Mouse (Mus musculus): Measurements from ENCODE around the gene Cdhr3. TPM values are rescaled to one million over a fixed set of nuclear protein-coding genes. Genes with fewer than 3 reads are reported as not detected.

Cdhr3 gene
- polyA plus RNA-seq, 1 experiment from 2014 or later = not detected

DNA sequence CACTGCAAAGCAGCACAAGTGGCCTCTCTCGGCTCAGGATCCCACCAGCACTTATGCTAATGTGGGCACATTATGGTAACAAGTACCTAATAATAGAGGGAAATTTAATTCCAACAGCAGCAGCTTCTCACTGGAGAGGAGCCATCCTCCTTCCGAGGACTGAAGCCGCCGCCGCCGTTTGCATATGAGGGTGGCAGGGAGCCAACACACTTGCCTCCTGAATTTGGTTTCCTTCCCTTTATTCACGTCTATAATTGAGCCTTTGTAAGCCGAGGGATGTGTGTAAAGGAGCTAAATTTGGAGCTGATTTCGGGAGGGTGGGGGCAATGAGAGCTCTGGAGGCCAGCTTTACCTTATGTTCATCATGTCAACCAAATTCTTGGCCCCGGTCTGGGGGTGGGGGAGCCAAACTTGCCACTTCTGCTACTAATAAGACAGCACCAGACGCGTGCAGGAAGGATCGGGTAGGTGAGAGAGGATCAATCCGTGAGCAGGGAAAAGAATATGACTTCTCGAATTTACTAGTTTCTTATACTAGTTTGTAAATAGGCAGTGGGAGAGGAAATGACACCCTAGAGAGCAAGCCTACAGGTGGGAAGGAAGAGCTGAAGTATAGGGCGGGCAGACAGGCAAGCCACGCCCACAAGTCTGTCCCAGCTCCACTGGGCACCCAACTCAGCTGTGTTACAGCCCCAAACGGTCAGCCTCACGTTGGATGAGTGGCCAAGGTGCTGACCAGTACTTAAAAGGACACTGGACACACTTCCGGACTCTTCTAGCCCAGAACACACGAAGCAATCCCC lies 56.8 kb downstream of the Cdhr3 start:
- POLR2A ChIA-PET = no interaction called here
- TF ChIP-seq CTCF (IDR thresholded peaks at IDR 0.05) = no peak
- H3K27me3 ChIP-seq = no peaks in the 10 kb centered on the region
- ATAC-seq (no peak), DNase-seq (ENCODE audit: low read depth, low spot score) (no peak)
- in situ Hi-C loops (cut with MboI; ENCODE audit: low pct_unique_long_range_greater_than_20kb) = no loop called here
- CTCF ChIA-PET = interaction anchor here (1.0 kb wide), 1 partner anchor 8 kb away, joined by 4 read pairs; no protein-coding TSS in a partner anchor

DNA sequence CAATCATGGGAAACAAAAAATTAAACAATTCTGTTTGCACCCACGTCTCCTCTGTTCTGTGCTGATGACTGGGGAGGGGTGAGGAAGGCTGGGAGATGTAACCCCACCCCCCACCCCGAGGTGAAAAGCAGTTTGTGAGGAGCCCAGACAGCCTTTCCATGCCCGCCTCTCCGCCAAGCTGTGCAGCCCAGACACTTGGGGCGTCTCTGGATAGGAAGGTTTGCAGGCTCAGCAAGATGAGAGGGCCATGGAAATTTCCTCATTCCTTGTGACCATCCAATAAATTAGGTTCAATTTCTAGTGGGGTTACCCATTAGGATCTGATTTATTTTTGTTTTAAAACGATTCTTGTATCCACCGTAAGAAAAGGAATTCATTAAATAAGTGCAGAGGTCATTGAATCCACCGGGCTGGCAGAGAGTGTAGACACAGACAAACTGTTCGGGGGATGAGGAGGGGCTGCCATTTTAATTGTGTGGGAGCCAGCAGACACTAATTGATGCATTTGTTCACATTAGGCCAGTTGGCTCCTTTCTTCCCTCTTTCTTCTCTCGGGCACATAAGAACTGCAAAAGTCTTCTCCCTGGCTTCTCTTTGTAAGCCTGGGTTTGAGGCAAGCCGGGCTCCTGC lies 57.5 kb downstream of the Cdhr3 start:
- no peak for DNase-seq (ENCODE audit: low read depth, low spot score)
- no peak for ATAC-seq
- POLR2A ChIA-PET = no interaction called here
- TF ChIP-seq CTCF (IDR thresholded peaks at IDR 0.05) = no peak
- in situ Hi-C loops (cut with MboI; ENCODE audit: low pct_unique_long_range_greater_than_20kb) = no loop called here
- CTCF ChIA-PET = interaction anchor here (1.0 to 1.3 kb wide), 2 partner anchors 8 to 15 kb away, joined by 4 to 5 read pairs; no protein-coding TSS in a partner anchor
- H3K27me3 ChIP-seq = no peaks in the 10 kb centered on the region

DNA sequence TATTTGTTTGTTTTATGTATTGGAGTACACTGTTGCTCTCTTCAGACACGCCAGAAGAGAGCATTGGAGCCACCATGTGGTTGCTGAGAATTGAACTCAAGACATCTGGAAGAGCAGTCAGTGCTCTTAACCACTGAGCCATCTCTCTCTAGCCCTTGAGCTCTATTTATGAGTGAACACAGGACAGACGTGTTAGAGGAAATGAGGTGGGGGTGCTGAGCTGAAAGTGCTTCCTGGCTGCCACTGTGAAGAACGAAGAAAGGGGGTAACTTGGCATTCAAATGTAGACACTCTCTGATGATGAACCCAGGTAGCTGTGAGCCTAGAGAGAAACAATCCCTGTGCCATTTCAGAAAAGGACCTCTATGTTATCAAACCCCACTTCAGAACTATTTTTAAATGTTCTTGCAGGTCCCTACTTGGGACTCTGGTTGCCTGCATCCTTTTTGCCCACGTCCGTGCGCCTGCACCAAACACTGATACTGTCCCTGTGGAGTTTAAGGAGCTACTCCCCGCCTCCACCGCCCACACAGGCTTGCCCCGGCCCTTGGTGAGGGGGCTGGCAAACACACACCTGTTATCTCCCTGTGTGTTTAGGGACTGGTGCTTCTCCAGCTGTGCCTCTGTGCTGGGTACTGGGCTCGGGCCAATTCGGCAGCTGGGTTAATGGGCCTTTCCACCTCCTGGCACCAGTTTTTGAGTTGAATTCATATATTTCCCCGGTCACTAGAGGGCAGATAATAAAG lies 58.2 kb downstream of the Cdhr3 start:
- no peak for TF ChIP-seq CTCF (IDR thresholded peaks at IDR 0.05)
- in situ Hi-C loops (cut with MboI; ENCODE audit: low pct_unique_long_range_greater_than_20kb) = no loop called here
- no peak for ATAC-seq
- DNase-seq (ENCODE audit: low read depth, low spot score) = no peak
- no peaks in the 10 kb centered on the region for H3K27me3 ChIP-seq
- ChIA-PET CTCF (interaction anchor here (1.3 kb wide), 1 partner anchor 15 kb away, joined by 5 read pairs; no protein-coding TSS in a partner anchor), POLR2A (no interaction called here)

DNA sequence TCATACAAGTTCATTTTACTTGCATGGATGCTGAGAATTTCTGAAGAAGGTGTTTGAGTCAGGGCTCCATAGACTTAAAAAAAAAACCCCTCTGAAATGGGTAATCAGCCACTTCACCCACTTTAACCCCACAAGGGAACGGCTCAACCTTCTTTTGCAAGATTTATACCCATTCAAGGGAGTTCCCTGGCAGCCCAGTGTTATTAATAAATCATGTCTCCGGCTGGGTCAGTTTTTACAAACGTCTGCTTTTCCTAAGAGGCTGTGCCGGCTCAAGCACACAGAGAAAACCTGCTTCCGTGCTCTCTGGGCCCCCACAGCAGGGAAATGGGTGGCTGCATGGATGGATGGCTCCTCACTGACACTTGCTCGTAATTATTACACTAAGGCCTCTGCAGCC lies 59.5 kb downstream of the Cdhr3 start:
- in situ Hi-C loops (cut with MboI; ENCODE audit: low pct_unique_long_range_greater_than_20kb) = no loop called here
- DNase-seq (ENCODE audit: low read depth, low spot score) = no peak
- ChIA-PET POLR2A (no interaction called here), CTCF (interaction anchor here (0.9 kb wide), 1 partner anchor 27 kb away, joined by 3 read pairs; no protein-coding TSS in a partner anchor)
- no peak for TF ChIP-seq CTCF (IDR thresholded peaks at IDR 0.05)
- H3K27me3 ChIP-seq = no peaks in the 10 kb centered on the region
- ATAC-seq = no peak

DNA sequence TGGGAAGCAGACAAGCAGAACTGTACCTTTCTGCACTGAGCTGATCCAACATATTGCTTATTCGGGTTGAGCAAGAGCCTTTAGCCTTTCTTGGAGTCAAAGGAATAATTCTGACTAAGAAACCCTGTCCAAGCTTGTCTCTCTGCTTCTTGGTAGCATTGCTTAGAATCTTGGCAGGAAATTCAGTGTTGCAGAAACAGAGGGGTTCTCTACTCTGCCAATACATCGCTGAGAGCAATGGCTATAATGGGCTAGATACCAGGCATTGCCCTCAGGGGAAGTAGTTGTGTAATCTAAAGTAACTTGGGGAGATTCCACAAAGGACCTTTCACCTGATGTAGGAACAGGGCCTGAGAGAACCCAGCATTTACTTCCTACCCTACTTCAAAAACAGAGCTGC lies 62.1 kb downstream of the Cdhr3 start:
- in situ Hi-C loops (cut with MboI; ENCODE audit: low pct_unique_long_range_greater_than_20kb) = no loop called here
- no peaks in the 10 kb centered on the region for H3K27me3 ChIP-seq
- CTCF ChIA-PET = interaction anchor here (1.2 kb wide), 1 partner anchor 23 kb away, joined by 3 read pairs; no protein-coding TSS in a partner anchor
- POLR2A ChIA-PET = no interaction called here
- no peak for DNase-seq (ENCODE audit: low read depth, low spot score)
- no peak for ATAC-seq
- TF ChIP-seq CTCF (IDR thresholded peaks at IDR 0.05) = no peak

DNA sequence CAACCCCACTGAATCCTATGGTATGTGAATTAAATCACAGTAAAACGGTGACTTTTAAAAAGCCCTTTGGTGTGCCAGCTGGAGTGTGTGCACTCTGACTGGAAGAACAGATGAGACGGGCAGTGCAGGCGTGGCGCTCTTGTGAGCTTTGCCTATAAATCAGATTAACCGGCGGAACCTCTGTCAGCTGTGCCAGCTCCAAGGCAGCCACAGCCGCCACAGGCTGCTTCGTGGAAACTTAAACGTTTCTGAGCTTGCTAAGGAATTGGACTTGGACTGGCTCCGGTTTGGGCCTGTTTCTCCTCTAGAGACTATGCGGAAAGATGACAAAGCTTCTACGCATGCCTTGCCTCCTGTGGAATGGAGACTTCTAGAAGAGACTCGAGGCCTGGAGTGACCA lies 62.6 kb downstream of the Cdhr3 start:
- POLR2A ChIA-PET = no interaction called here
- H3K27me3 ChIP-seq = no peaks in the 10 kb centered on the region
- DNase-seq (ENCODE audit: low read depth, low spot score) = no peak
- ATAC-seq = no peak
- in situ Hi-C loops (cut with MboI; ENCODE audit: low pct_unique_long_range_greater_than_20kb) = no loop called here
- no peak for TF ChIP-seq CTCF (IDR thresholded peaks at IDR 0.05)
- CTCF ChIA-PET = interaction anchor here (1.2 kb wide), 1 partner anchor 23 kb away, joined by 3 read pairs; no protein-coding TSS in a partner anchor

DNA sequence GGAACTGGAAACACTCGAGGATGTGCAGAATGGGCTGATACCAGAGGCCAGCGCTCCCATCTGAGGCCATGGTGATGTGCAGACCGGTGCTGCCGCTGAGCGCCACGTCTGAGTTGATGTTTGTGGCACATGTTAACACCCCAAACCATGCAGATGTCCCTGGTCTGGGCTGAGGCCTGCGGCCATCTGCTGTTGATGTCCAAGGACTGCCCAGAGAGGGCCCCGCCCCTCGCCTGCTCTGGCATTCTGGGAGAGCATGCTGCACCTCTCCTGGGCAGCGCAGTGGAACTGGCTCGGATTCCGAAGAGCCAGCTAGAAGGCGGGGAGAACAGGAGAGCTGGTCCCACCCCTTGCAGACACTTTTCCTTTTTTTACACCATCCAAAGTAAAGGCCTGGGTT lies 64.0 kb downstream of the Cdhr3 start:
- CTCF ChIA-PET = interaction anchor here (0.8 to 3.6 kb wide), 2 partner anchors 9 to 256 kb away, joined by 3 to 12 read pairs; no protein-coding TSS in a partner anchor
- in situ Hi-C loops (cut with MboI; ENCODE audit: low pct_unique_long_range_greater_than_20kb) = loop anchor here (5.0 kb wide), 4 partner anchors 84 to 394 kb away; no protein-coding TSS in a partner anchor
- no peak for TF ChIP-seq CTCF (IDR thresholded peaks at IDR 0.05)
- DNase-seq (ENCODE audit: low read depth, low spot score) (no peak), ATAC-seq (no peak)
- POLR2A ChIA-PET = no interaction called here
- H3K27me3 ChIP-seq = no peaks in the 10 kb centered on the region

DNA sequence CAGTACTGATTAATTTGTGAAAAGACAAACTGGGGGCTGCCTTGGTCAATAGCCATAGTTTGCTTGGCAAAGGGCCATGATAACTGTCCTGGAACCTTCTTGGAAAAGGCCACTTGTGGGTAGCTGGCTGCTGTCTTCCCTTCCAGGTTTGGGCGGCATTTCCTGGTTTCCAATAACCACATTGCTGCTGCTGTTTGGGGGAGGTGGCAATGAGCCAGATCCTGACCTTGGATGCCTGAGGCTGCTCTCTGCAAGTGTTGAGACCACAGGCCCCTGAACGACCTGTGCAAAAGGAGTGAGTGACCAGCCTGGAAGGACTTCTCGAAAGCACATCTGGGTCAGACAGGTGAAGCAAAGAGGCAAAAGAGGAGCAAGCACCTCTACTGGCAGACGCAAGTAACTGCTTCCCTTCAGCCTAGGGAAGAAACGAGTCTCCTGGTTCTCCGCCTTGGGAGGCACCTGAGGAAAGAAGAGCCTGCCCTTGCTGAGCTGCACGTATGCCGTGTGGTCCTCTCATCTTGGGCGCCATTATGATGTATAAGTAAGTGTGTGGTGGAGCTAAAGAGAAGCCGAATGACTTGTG lies 64.5 kb downstream of the Cdhr3 start:
- in situ Hi-C loops (cut with MboI; ENCODE audit: low pct_unique_long_range_greater_than_20kb) = loop anchor here (5.0 kb wide), 4 partner anchors 84 to 394 kb away; no protein-coding TSS in a partner anchor
- ATAC-seq = no peak

DNA sequence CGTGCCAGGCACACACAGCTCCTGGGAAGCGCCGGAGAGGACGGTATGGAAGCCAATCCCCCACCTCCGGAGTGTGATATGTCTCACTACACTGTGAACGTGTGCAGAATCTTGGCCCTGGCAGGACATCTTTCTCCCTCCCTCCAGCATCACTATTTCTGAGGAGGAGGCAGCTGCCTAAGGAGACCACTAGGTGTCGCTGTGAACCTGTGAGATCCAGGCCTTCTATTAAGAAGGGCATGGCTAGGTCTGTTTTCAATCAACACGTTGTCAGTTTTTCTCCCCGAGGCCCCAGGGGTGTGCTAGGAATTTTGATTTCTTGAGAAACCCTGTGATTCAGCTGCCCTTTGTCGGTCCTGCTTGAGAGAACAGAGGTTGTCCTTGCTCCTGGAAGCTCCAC lies 65.6 kb downstream of the Cdhr3 start:
- in situ Hi-C loops (cut with MboI; ENCODE audit: low pct_unique_long_range_greater_than_20kb) = loop anchor here (5.0 kb wide), 4 partner anchors 85 to 395 kb away; no protein-coding TSS in a partner anchor
- ChIA-PET POLR2A (interaction anchor here (0.9 kb wide), 1 partner anchor 248 kb away, joined by 3 read pairs; no protein-coding TSS in a partner anchor), CTCF (interaction anchor here (0.7 to 3.6 kb wide), 12 partner anchors 9 to 378 kb away, joined by 3 to 12 read pairs (median 3); no protein-coding TSS in a partner anchor)
- peak; percentile 93 for TF ChIP-seq CTCF (IDR thresholded peaks at IDR 0.05)
- no peaks in the 10 kb centered on the region for H3K27me3 ChIP-seq
- ATAC-seq (peak; percentile 76), DNase-seq (ENCODE audit: low read depth, low spot score) (no peak)

More for the DNA sequence above, 64.5 kb downstream of the Cdhr3 start:
- CTCF ChIA-PET = interaction anchor here (0.9 to 3.6 kb wide), 5 partner anchors 8 to 377 kb away, joined by 3 to 12 read pairs (median 4); no protein-coding TSS in a partner anchor
- TF ChIP-seq CTCF (IDR thresholded peaks at IDR 0.05) = no peak
- no peak for DNase-seq (ENCODE audit: low read depth, low spot score)
- H3K27me3 ChIP-seq = no peaks in the 10 kb centered on the region
- POLR2A ChIA-PET = no interaction called here

DNA sequence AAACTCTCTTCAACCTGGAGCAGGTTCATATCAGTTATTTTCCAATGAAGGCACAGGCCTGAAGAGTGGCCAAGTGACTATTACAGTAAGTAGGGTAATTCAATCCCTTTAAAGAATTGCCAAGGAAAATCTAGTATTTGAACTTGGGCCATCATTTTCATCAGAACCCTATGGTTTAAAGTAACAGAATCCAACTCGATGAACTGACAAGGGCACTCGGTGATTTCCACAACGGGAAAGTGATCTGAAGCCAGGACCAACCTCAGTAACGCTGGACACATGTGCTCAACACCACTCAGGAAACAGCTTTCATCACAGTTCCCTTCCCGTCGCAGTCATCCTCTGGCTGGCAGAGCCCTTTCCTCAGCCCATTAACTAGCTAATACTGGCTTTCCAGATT lies 68.2 kb downstream of the Cdhr3 start:
- ChIA-PET POLR2A (no interaction called here), CTCF (no interaction called here)
- in situ Hi-C loops (cut with MboI; ENCODE audit: low pct_unique_long_range_greater_than_20kb) = no loop called here

More for the DNA sequence above, 68.2 kb downstream of the Cdhr3 start:
- no peaks in the 10 kb centered on the region for H3K27me3 ChIP-seq
- no peak for TF ChIP-seq CTCF (IDR thresholded peaks at IDR 0.05)
- ATAC-seq = no peak
- no peak for DNase-seq (ENCODE audit: low read depth, low spot score)

All from Patski (cell line).